Mouse (Mus musculus) 416B (cell line): ENCODE measurements at regions not wholly inside any gene's neighbourhood (a gene's known extent, or its start where the extent isn't known, plus 50 kb on each side); places are given as distances from the start of the nearest gene placed in this dataset.

ENCODE experiments used
- DNase-seq: peaks from one replicate; pipeline ENCODE4 v3.0.0; 2011; ENCODE audit warnings: low read depth

- no peak for DNase-seq
Measured at GRCm38 (mm10) chrX:11722730-11723129, 395.1 kb downstream of the H2al1j start.

- no peak for DNase-seq
Measured at GRCm38 (mm10) chrX:11724718-11725117, 397.1 kb downstream of the H2al1j start.

- DNase-seq, result peak; percentile 14
Measured at GRCm38 (mm10) chrX:11726524-11727231, 399.1 kb downstream of the H2al1j start.

GRCm38 (mm10) chrX:11728481-11728880 lies 400.9 kb downstream of the H2al1j start:
- DNase-seq, result no peak

- no peak for DNase-seq
Measured at GRCm38 (mm10) chrX:11729992-11730391, 402.4 kb downstream of the H2al1j start.

GRCm38 (mm10) chrX:11732371-11732770 lies 404.7 kb downstream of the H2al1j start:
- no peak for DNase-seq

- DNase-seq, result no peak
Measured at GRCm38 (mm10) chrX:11734505-11735435, 407.1 kb downstream of the H2al1j start.

- DNase-seq, result no peak
Measured at GRCm38 (mm10) chrX:11735516-11736170, 408.0 kb downstream of the H2al1j start.

GRCm38 (mm10) chrX:11736481-11736880 lies 408.9 kb downstream of the H2al1j start:
- no peak for DNase-seq

- no peak for DNase-seq
Measured at GRCm38 (mm10) chrX:11739565-11739964, 411.9 kb downstream of the H2al1j start.

GRCm38 (mm10) chrX:11745911-11746310 lies 414.2 kb downstream of the Bcor start:
- no peak for DNase-seq

GRCm38 (mm10) chrX:11747386-11748121 lies 412.6 kb downstream of the Bcor start:
- peak; percentile 41 for DNase-seq

- DNase-seq, result peak; percentile 24
Measured at GRCm38 (mm10) chrX:11748278-11748677, 411.9 kb downstream of the Bcor start.

- DNase-seq, result no peak
Measured at GRCm38 (mm10) chrX:11752513-11752912, 407.6 kb downstream of the Bcor start.

GRCm38 (mm10) chrX:11752973-11753590 lies 407.1 kb downstream of the Bcor start:
- peak; percentile 96 for DNase-seq

GRCm38 (mm10) chrX:11755046-11755445 lies 405.1 kb downstream of the Bcor start:
- no peak for DNase-seq

GRCm38 (mm10) chrX:11763351-11764082 lies 396.6 kb downstream of the Bcor start:
- no peak for DNase-seq

- DNase-seq, result peak; percentile 72
Measured at GRCm38 (mm10) chrX:11776236-11776899, 383.8 kb downstream of the Bcor start.

GRCm38 (mm10) chrX:11795010-11795409 lies 365.1 kb downstream of the Bcor start:
- DNase-seq, result no peak

GRCm38 (mm10) chrX:11797870-11798269 lies 362.3 kb downstream of the Bcor start:
- no peak for DNase-seq
